Mouse (Mus musculus): ENCODE measurements around the gene Nipa1. TPM values are rescaled to one million over a fixed set of nuclear protein-coding genes. Genes with fewer than 3 reads are reported as not detected.

Nipa1 gene
- polyA plus RNA-seq, 1 experiment from 2014 or later, result 11.0 TPM

- no peaks in the 10 kb centered on the region for H3K36me3 ChIP-seq (ENCODE audit: control insufficient read depth, insufficient read depth, low read length)
- no peak overlapping the region for H3K27ac ChIP-seq (ENCODE audit: low read depth, low read length)
- H3K4me3 ChIP-seq (ENCODE audit: low read depth, low read length), result no peak overlapping the region
- H3K9me3 ChIP-seq (ENCODE audit: control insufficient read depth, low read length), result no peaks in the 10 kb centered on the region
- no peak overlapping the region for H3K4me2 ChIP-seq (ENCODE audit: low read depth)
- ATAC-seq (ENCODE audit: insufficient read depth, low FRiP score, low TSS enrichment) (no peak), DNase-seq (ENCODE audit: low spot score) (no peak)
- H3K27me3 ChIP-seq (ENCODE audit: control insufficient read depth, insufficient read depth, low read length), result no peaks in the 10 kb centered on the region
- H3K9ac ChIP-seq (ENCODE audit: low read length), result no peak overlapping the region
- WGBS, result 79% methylated on average over 3 of the region's 3 CpGs
- H3K4me1 ChIP-seq (ENCODE audit: control insufficient read depth, insufficient read depth, low read length), result no peaks in the 10 kb centered on the region
These were observed 24.5 kb upstream of the Nipa1 start for GRCm38 (mm10) chr7:56044267-56044629.

GRCm38 (mm10) chr7:56043577-56044266 is 24.0 kb upstream of the Nipa1 start:
- Histone ChIP-seq H3K27me3 (ENCODE audit: control insufficient read depth, insufficient read depth, low read length) (no peaks in the 10 kb centered on the region), H3K36me3 (ENCODE audit: control insufficient read depth, insufficient read depth, low read length) (no peaks in the 10 kb centered on the region), H3K9me3 (ENCODE audit: control insufficient read depth, low read length) (no peaks in the 10 kb centered on the region), H3K4me2 (ENCODE audit: low read depth) (no peak overlapping the region), H3K4me1 (ENCODE audit: control insufficient read depth, insufficient read depth, low read length) (no peaks in the 10 kb centered on the region), H3K27ac (ENCODE audit: low read depth, low read length) (no peak overlapping the region), H3K9ac (ENCODE audit: low read length) (no peak overlapping the region), H3K4me3 (ENCODE audit: low read depth, low read length) (no peak overlapping the region)
- DNase-seq (ENCODE audit: low spot score) (no peak), ATAC-seq (ENCODE audit: insufficient read depth, low FRiP score, low TSS enrichment) (no peak)
- WGBS, result 66% methylated on average over 4 of the region's 4 CpGs

GRCm38 (mm10) chr7:56042353-56042752 is 22.6 kb upstream of the Nipa1 start:
- DNase-seq (ENCODE audit: low spot score) (peak; percentile 76), ATAC-seq (ENCODE audit: insufficient read depth, low FRiP score, low TSS enrichment) (no peak)
- H3K9me3 ChIP-seq (ENCODE audit: control insufficient read depth, low read length), result no peaks in the 10 kb centered on the region
- H3K36me3 ChIP-seq (ENCODE audit: control insufficient read depth, insufficient read depth, low read length), result no peaks in the 10 kb centered on the region
- no peaks in the 10 kb centered on the region for H3K27me3 ChIP-seq (ENCODE audit: control insufficient read depth, insufficient read depth, low read length)
- H3K4me2 ChIP-seq (ENCODE audit: low read depth), result no peak overlapping the region
- no peak overlapping the region for H3K4me3 ChIP-seq (ENCODE audit: low read depth, low read length)
- H3K4me1 ChIP-seq (ENCODE audit: control insufficient read depth, insufficient read depth, low read length), result no peaks in the 10 kb centered on the region
- H3K9ac ChIP-seq (ENCODE audit: low read length), result no peak overlapping the region
- WGBS, result 15% methylated on average over 5 of the region's 5 CpGs
- H3K27ac ChIP-seq (ENCODE audit: low read depth, low read length), result no peak overlapping the region

GRCm38 (mm10) chr7:56023586-56023985 is 3.8 kb upstream of the Nipa1 start:
- peaks cover 3% of the 10 kb centered on the region; the same call in 1 of the 2 replicates for H3K4me1 ChIP-seq (ENCODE audit: control insufficient read depth, insufficient read depth, low read length)
- H3K27me3 ChIP-seq (ENCODE audit: control insufficient read depth, insufficient read depth, low read length), result no peaks in the 10 kb centered on the region
- H3K4me3 ChIP-seq (ENCODE audit: low read depth, low read length), result no peak overlapping the region
- 94% methylated on average over 3 of the region's 3 CpGs for WGBS
- no peak overlapping the region for H3K9ac ChIP-seq (ENCODE audit: low read length)
- H3K9me3 ChIP-seq (ENCODE audit: control insufficient read depth, low read length), result no peaks in the 10 kb centered on the region
- H3K27ac ChIP-seq (ENCODE audit: low read depth, low read length), result no peak overlapping the region
- ATAC-seq (ENCODE audit: insufficient read depth, low FRiP score, low TSS enrichment), result no peak
- H3K36me3 ChIP-seq (ENCODE audit: control insufficient read depth, insufficient read depth, low read length), result no peaks in the 10 kb centered on the region
- H3K4me2 ChIP-seq (ENCODE audit: low read depth), result no peak overlapping the region
- DNase-seq (ENCODE audit: low spot score), result no peak

- Histone ChIP-seq H3K27ac (ENCODE audit: low read depth, low read length) (peak overlapping the region; percentile 47), H3K4me2 (ENCODE audit: low read depth) (peak overlapping the region; percentile 58), H3K9me3 (ENCODE audit: control insufficient read depth, low read length) (no peaks in the 10 kb centered on the region), H3K27me3 (ENCODE audit: control insufficient read depth, insufficient read depth, low read length) (no peaks in the 10 kb centered on the region), H3K4me1 (ENCODE audit: control insufficient read depth, insufficient read depth, low read length) (peaks cover 5% of the 10 kb centered on the region; the same call in 1 of the 2 replicates), H3K4me3 (ENCODE audit: low read depth, low read length) (peak overlapping the region; percentile 55), H3K9ac (ENCODE audit: low read length) (peak overlapping the region; percentile 68), H3K36me3 (ENCODE audit: control insufficient read depth, insufficient read depth, low read length) (no peaks in the 10 kb centered on the region)
- WGBS, result under 1% methylated on average over 65 of the region's 71 CpGs
- DNase-seq (ENCODE audit: low spot score) (peak; percentile 89), ATAC-seq (ENCODE audit: insufficient read depth, low FRiP score, low TSS enrichment) (peak; percentile 93)
These were observed 503 bp downstream of the Nipa1 start for GRCm38 (mm10) chr7:56018972-56019929.

GRCm38 (mm10) chr7:56018446-56018971 is 1.2 kb downstream of the Nipa1 start:
- H3K27ac ChIP-seq (ENCODE audit: low read depth, low read length), result peak overlapping the region; percentile 47; the same call in 1 of the 2 replicates
- ATAC-seq (ENCODE audit: insufficient read depth, low FRiP score, low TSS enrichment), result no peak
- DNase-seq (ENCODE audit: low spot score), result no peak
- peak overlapping the region; percentile 55 for H3K4me3 ChIP-seq (ENCODE audit: low read depth, low read length)
- H3K4me2 ChIP-seq (ENCODE audit: low read depth), result peak overlapping the region; percentile 58
- H3K9ac ChIP-seq (ENCODE audit: low read length), result peak overlapping the region; percentile 68
- no peaks in the 10 kb centered on the region for H3K27me3 ChIP-seq (ENCODE audit: control insufficient read depth, insufficient read depth, low read length)
- peaks cover 5% of the 10 kb centered on the region; the same call in 1 of the 2 replicates for H3K4me1 ChIP-seq (ENCODE audit: control insufficient read depth, insufficient read depth, low read length)
- H3K36me3 ChIP-seq (ENCODE audit: control insufficient read depth, insufficient read depth, low read length), result no peaks in the 10 kb centered on the region
- WGBS, result 53% methylated on average over 7 of the region's 7 CpGs
- H3K9me3 ChIP-seq (ENCODE audit: control insufficient read depth, low read length), result no peaks in the 10 kb centered on the region

- no peaks in the 10 kb centered on the region for H3K9me3 ChIP-seq (ENCODE audit: control insufficient read depth, low read length)
- H3K4me3 ChIP-seq (ENCODE audit: low read depth, low read length), result no peak overlapping the region
- H3K27ac ChIP-seq (ENCODE audit: low read depth, low read length), result no peak overlapping the region
- no peak overlapping the region for H3K9ac ChIP-seq (ENCODE audit: low read length)
- ATAC-seq (ENCODE audit: insufficient read depth, low FRiP score, low TSS enrichment), result no peak
- H3K36me3 ChIP-seq (ENCODE audit: control insufficient read depth, insufficient read depth, low read length), result no peaks in the 10 kb centered on the region
- no peaks in the 10 kb centered on the region for H3K27me3 ChIP-seq (ENCODE audit: control insufficient read depth, insufficient read depth, low read length)
- 75% methylated on average over 3 of the region's 3 CpGs for WGBS
- H3K4me1 ChIP-seq (ENCODE audit: control insufficient read depth, insufficient read depth, low read length), result peaks cover 5% of the 10 kb centered on the region; the same call in 1 of the 2 replicates
- no peak for DNase-seq (ENCODE audit: low spot score)
- H3K4me2 ChIP-seq (ENCODE audit: low read depth), result no peak overlapping the region
These were observed 2.0 kb downstream of the Nipa1 start for GRCm38 (mm10) chr7:56017761-56018160.

- no peak overlapping the region for H3K27ac ChIP-seq (ENCODE audit: low read depth, low read length)
- DNase-seq (ENCODE audit: low spot score) (no peak), ATAC-seq (ENCODE audit: insufficient read depth, low FRiP score, low TSS enrichment) (no peak)
- no peak overlapping the region for H3K4me2 ChIP-seq (ENCODE audit: low read depth)
- WGBS, result 89% methylated on average over 7 of the region's 7 CpGs
- H3K9me3 ChIP-seq (ENCODE audit: control insufficient read depth, low read length), result no peaks in the 10 kb centered on the region
- H3K9ac ChIP-seq (ENCODE audit: low read length), result no peak overlapping the region
- no peaks in the 10 kb centered on the region for H3K27me3 ChIP-seq (ENCODE audit: control insufficient read depth, insufficient read depth, low read length)
- no peaks in the 10 kb centered on the region for H3K36me3 ChIP-seq (ENCODE audit: control insufficient read depth, insufficient read depth, low read length)
- no peak overlapping the region for H3K4me3 ChIP-seq (ENCODE audit: low read depth, low read length)
- peaks cover 5% of the 10 kb centered on the region; the same call in 1 of the 2 replicates for H3K4me1 ChIP-seq (ENCODE audit: control insufficient read depth, insufficient read depth, low read length)
These were observed 3.9 kb downstream of the Nipa1 start for GRCm38 (mm10) chr7:56015837-56016236.
